In genomic region chr1:127374157-127374556, GRCm38 (mm10) we compare ENCODE assay signal across 13 mouse cellular contexts.
DNase-seq lines count a peak whose midpoint lies in the region; ATAC-seq lines count a peak whose summit lies in the region.
"Had no signal": no experiment of that assay in that cellular context is flagged by ENCODE, and none has a peak within 500 bp of the region (broad histone marks: within the 10 kb centered on the region; RNA-seq: fewer than 3 reads in every experiment).

No protein-coding gene starts in this region.

- no peaks in the 10 kb centered on the region for H3K27me3 ChIP-seq in embryonic facial prominence, embryonic 13.5 days
- no peaks in the 10 kb centered on the region for H3K27me3 ChIP-seq in embryonic facial prominence, embryonic 10.5 days (replicated peaks; ENCODE audit: low read depth, poor library complexity, severe bottlenecking)
- H3K27me3 ChIP-seq in kidney, embryonic 15.5 days: no peaks in the 10 kb centered on the region
- H3K27me3 ChIP-seq in neural tube, embryonic 11.5 days (ENCODE audit: control insufficient read depth, insufficient read depth, low read length): no peaks in the 10 kb centered on the region
- H3K27me3 ChIP-seq in neural tube, embryonic 13.5 days: no peaks in the 10 kb centered on the region
- H3K27me3 ChIP-seq: lung, embryonic 15.5 days; megakaryocyte, embryonic 14.5 days had no signal

- H3K27ac ChIP-seq in embryonic facial prominence, embryonic 13.5 days: 0 out of 2 replicates have a peak overlapping the region, but pooled peaks have one; percentile 18
- H3K27ac ChIP-seq in embryonic facial prominence, embryonic 10.5 days (replicated peaks): no peak overlapping the region
- no peak overlapping the region for H3K27ac ChIP-seq in kidney, embryonic 15.5 days
- peak overlapping the region; percentile 44; the same call in 1 of the 2 replicates for H3K27ac ChIP-seq in neural tube, embryonic 11.5 days (ENCODE audit: low read depth, low read length)
- peak overlapping the region; percentile 81 for H3K27ac ChIP-seq in neural tube, embryonic 13.5 days (replicated peaks)
- H3K27ac ChIP-seq: lung, embryonic 15.5 days had no signal

- no peak for DNase-seq in embryonic facial prominence, embryonic 10.5 days (ENCODE audit: low spot score)
- DNase-seq in kidney, adult 9 months: peak; percentile 22
- DNase-seq in neural tube, embryonic 11.5 days (ENCODE audit: low spot score): no peak
- DNase-seq in neural tube, embryonic 10.5 days (ENCODE audit: extremely low spot score, low spot score): no peak
- no peak for DNase-seq in left cerebral cortex, adult 8-10 months (ENCODE audit: low spot score in 2 of 2)
- DNase-seq: adrenal gland, adult 8-10 months; cerebellum, postnatal 25 days; liver had no signal

- no peak for ATAC-seq in embryonic facial prominence, embryonic 13.5 days (ENCODE audit: insufficient number of reproducible peaks, insufficient read depth, low FRiP score, low TSS enrichment, low read depth)
- no peak for ATAC-seq in kidney, embryonic 15.5 days (replicated peaks; ENCODE audit: low FRiP score)
- ATAC-seq in neural tube, embryonic 11.5 days (ENCODE audit: insufficient read depth, low FRiP score, low TSS enrichment): no peak
- ATAC-seq in neural tube, embryonic 13.5 days (ENCODE audit: low read depth): no peak

- no peaks in the 10 kb centered on the region for H3K9me3 ChIP-seq in embryonic facial prominence, embryonic 13.5 days
- no peaks in the 10 kb centered on the region for H3K9me3 ChIP-seq in embryonic facial prominence, embryonic 10.5 days
- H3K9me3 ChIP-seq in kidney, embryonic 15.5 days (replicated peaks): no peaks in the 10 kb centered on the region
- H3K9me3 ChIP-seq in neural tube, embryonic 11.5 days (ENCODE audit: control insufficient read depth, low read length): no peaks in the 10 kb centered on the region
- H3K9me3 ChIP-seq in neural tube, embryonic 13.5 days: no peaks in the 10 kb centered on the region
- H3K9me3 ChIP-seq: lung, embryonic 15.5 days; megakaryocyte, embryonic 14.5 days had no signal

- H3K4me3 ChIP-seq in embryonic facial prominence, embryonic 13.5 days: no peak overlapping the region
- no peak overlapping the region for H3K4me3 ChIP-seq in embryonic facial prominence, embryonic 10.5 days
- no peak overlapping the region for H3K4me3 ChIP-seq in kidney, embryonic 15.5 days (replicated peaks)
- H3K4me3 ChIP-seq in neural tube, embryonic 11.5 days (ENCODE audit: low read depth, low read length): no peak overlapping the region
- no peak overlapping the region for H3K4me3 ChIP-seq in neural tube, embryonic 13.5 days
- H3K4me3 ChIP-seq: lung, embryonic 15.5 days; megakaryocyte, embryonic 14.5 days had no signal

- no peak overlapping the region for H3K4me2 ChIP-seq in embryonic facial prominence, embryonic 13.5 days
- H3K4me2 ChIP-seq in kidney, embryonic 15.5 days: no peak overlapping the region
- H3K4me2 ChIP-seq in neural tube, embryonic 11.5 days (ENCODE audit: low read depth): no peak overlapping the region
- no peak overlapping the region for H3K4me2 ChIP-seq in neural tube, embryonic 13.5 days
- H3K4me2 ChIP-seq: lung, embryonic 15.5 days had no signal

- H3K36me3 ChIP-seq in embryonic facial prominence, embryonic 13.5 days: peaks cover 12% of the 10 kb centered on the region
- H3K36me3 ChIP-seq in embryonic facial prominence, embryonic 10.5 days (replicated peaks): peaks cover 7% of the 10 kb centered on the region
- H3K36me3 ChIP-seq in kidney, embryonic 15.5 days: peaks cover 19% of the 10 kb centered on the region
- no peaks in the 10 kb centered on the region for H3K36me3 ChIP-seq in neural tube, embryonic 11.5 days (ENCODE audit: control insufficient read depth, insufficient read depth, low read length)
- H3K36me3 ChIP-seq in neural tube, embryonic 13.5 days: peaks cover 14% of the 10 kb centered on the region; the same call in 1 of the 2 replicates
- H3K36me3 ChIP-seq: lung, embryonic 15.5 days had no signal

- H3K9ac ChIP-seq in embryonic facial prominence, embryonic 13.5 days: no peak overlapping the region
- no peak overlapping the region for H3K9ac ChIP-seq in kidney, embryonic 15.5 days
- no peak overlapping the region; the same call in 1 of the 2 replicates for H3K9ac ChIP-seq in neural tube, embryonic 11.5 days (ENCODE audit: low read length)
- H3K9ac ChIP-seq in neural tube, embryonic 13.5 days: no peak overlapping the region
- H3K9ac ChIP-seq: lung, embryonic 15.5 days had no signal

- H3K4me1 ChIP-seq in embryonic facial prominence, embryonic 13.5 days: peaks cover 26% of the 10 kb centered on the region
- H3K4me1 ChIP-seq in embryonic facial prominence, embryonic 10.5 days: peaks cover 17% of the 10 kb centered on the region
- H3K4me1 ChIP-seq in kidney, embryonic 15.5 days: peaks cover 17% of the 10 kb centered on the region
- 0 out of 2 replicates have a peak, but pooled peaks cover 2% of the 10 kb centered on the region for H3K4me1 ChIP-seq in neural tube, embryonic 11.5 days (ENCODE audit: control insufficient read depth, insufficient read depth, low read length)
- H3K4me1 ChIP-seq in neural tube, embryonic 13.5 days (replicated peaks): peaks cover 36% of the 10 kb centered on the region
- H3K4me1 ChIP-seq: lung, embryonic 15.5 days had no signal

- WGBS in embryonic facial prominence, embryonic 13.5 days: 54% methylated on average over 3 of the region's 3 CpGs
- WGBS in embryonic facial prominence, embryonic 10.5 days: 78% methylated on average over 3 of the region's 3 CpGs
- WGBS in kidney, embryonic 15.5 days: 59% methylated on average over 3 of the region's 3 CpGs
- WGBS in neural tube, embryonic 11.5 days: 77% methylated on average over 3 of the region's 3 CpGs
- 54% methylated on average over 3 of the region's 3 CpGs for WGBS in neural tube, embryonic 13.5 days

Comparison
In these comparisons a context has a peak if more than half of its experiments do, and no peak if none do; other contexts are left out.
1. H3K27ac ChIP-seq: peak in embryonic facial prominence, embryonic 13.5 days (single experiment), neural tube, embryonic 11.5 days (single experiment) and neural tube, embryonic 13.5 days (single experiment); none in embryonic facial prominence, embryonic 10.5 days (single experiment) and kidney, embryonic 15.5 days (single experiment).